Comparison of ENCODE assay signal across 13 mouse cellular contexts in genomic region chr6:108458826-108459225, GRCm38 (mm10).
DNase-seq lines count a peak whose midpoint lies in the region; ATAC-seq lines count a peak whose summit lies in the region.
"Had no signal": no experiment of that assay in that cellular context is flagged by ENCODE, and none has a peak within 500 bp of the region (broad histone marks: within the 10 kb centered on the region; RNA-seq: fewer than 3 reads in every experiment).

No protein-coding gene starts in this region.

- H3K4me2 ChIP-seq in heart, embryonic 13.5 days = no peak overlapping the region
- H3K4me2 ChIP-seq in embryonic facial prominence, embryonic 11.5 days (ENCODE audit: low read depth, low read length) = no peak overlapping the region
- no peak overlapping the region for H3K4me2 ChIP-seq in intestine, embryonic 16.5 days (ENCODE audit: low read depth, low read length)
- H3K4me2 ChIP-seq in limb, embryonic 12.5 days = no peak overlapping the region
- no peak overlapping the region for H3K4me2 ChIP-seq in midbrain, embryonic 16.5 days (ENCODE audit: low read length)
- H3K4me2 ChIP-seq: embryonic facial prominence, embryonic 13.5 days; forebrain, embryonic 15.5 days had no signal

- no peak for DNase-seq in heart, postnatal 14 days
- DNase-seq in embryonic facial prominence, embryonic 11.5 days (ENCODE audit: low spot score) = no peak
- no peak for DNase-seq in right cerebral cortex, adult 18-20 months
- DNase-seq: adrenal gland, adult 8-10 months; heart, postnatal 4 days; midbrain, embryonic 14.5 days had no signal

- no peak overlapping the region for H3K4me3 ChIP-seq in heart, embryonic 13.5 days
- no peak overlapping the region for H3K4me3 ChIP-seq in embryonic facial prominence, embryonic 11.5 days (ENCODE audit: low read depth, low read length)
- no peak overlapping the region for H3K4me3 ChIP-seq in intestine, embryonic 16.5 days (ENCODE audit: low read length)
- no peak overlapping the region for H3K4me3 ChIP-seq in limb, embryonic 12.5 days (replicated peaks)
- no peak overlapping the region for H3K4me3 ChIP-seq in midbrain, embryonic 16.5 days (ENCODE audit: low read depth, low read length)
- H3K4me3 ChIP-seq: embryonic facial prominence, embryonic 13.5 days; forebrain, embryonic 15.5 days had no signal

- peaks cover 48% of the 10 kb centered on the region for H3K4me1 ChIP-seq in heart, embryonic 13.5 days
- H3K4me1 ChIP-seq in embryonic facial prominence, embryonic 11.5 days (ENCODE audit: control insufficient read depth, insufficient read depth, low read length) = 0 out of 2 replicates have a peak, but pooled peaks cover 3% of the 10 kb centered on the region
- peaks cover 32% of the 10 kb centered on the region for H3K4me1 ChIP-seq in intestine, embryonic 16.5 days (ENCODE audit: control insufficient read depth, insufficient read depth, low read length)
- H3K4me1 ChIP-seq in limb, embryonic 12.5 days (replicated peaks) = peaks cover 60% of the 10 kb centered on the region
- H3K4me1 ChIP-seq in midbrain, embryonic 16.5 days (ENCODE audit: control insufficient read depth, insufficient read depth, low read length) = peaks cover 32% of the 10 kb centered on the region

- no peaks in the 10 kb centered on the region for H3K36me3 ChIP-seq in heart, embryonic 13.5 days
- H3K36me3 ChIP-seq in embryonic facial prominence, embryonic 11.5 days (replicated peaks; ENCODE audit: control insufficient read depth, insufficient read depth, low read depth, low read length) = no peaks in the 10 kb centered on the region
- H3K36me3 ChIP-seq in intestine, embryonic 16.5 days (ENCODE audit: control insufficient read depth, insufficient read depth, low read length) = no peaks in the 10 kb centered on the region
- H3K36me3 ChIP-seq in limb, embryonic 12.5 days = no peaks in the 10 kb centered on the region
- no peaks in the 10 kb centered on the region for H3K36me3 ChIP-seq in midbrain, embryonic 16.5 days (ENCODE audit: control insufficient read depth, insufficient read depth, low read length)
- H3K36me3 ChIP-seq: embryonic facial prominence, embryonic 13.5 days; forebrain, embryonic 15.5 days had no signal

- intact Hi-C loops in heart, postnatal 14 days (cut with DNase I) = loop anchor here (5.0 kb wide), 2 partner anchors 73 to 203 kb away; partner anchors contain the start of gene Bhlhe40

- H3K27me3 ChIP-seq in heart, embryonic 13.5 days (replicated peaks) = no peaks in the 10 kb centered on the region
- no peaks in the 10 kb centered on the region for H3K27me3 ChIP-seq in embryonic facial prominence, embryonic 11.5 days (ENCODE audit: control insufficient read depth, insufficient read depth, low read length)
- H3K27me3 ChIP-seq in intestine, embryonic 16.5 days (replicated peaks; ENCODE audit: control insufficient read depth, insufficient read depth, low read length) = no peaks in the 10 kb centered on the region
- H3K27me3 ChIP-seq in limb, embryonic 12.5 days = no peaks in the 10 kb centered on the region
- H3K27me3 ChIP-seq in midbrain, embryonic 16.5 days (ENCODE audit: control insufficient read depth, insufficient read depth, low read depth, low read length) = no peaks in the 10 kb centered on the region
- H3K27me3 ChIP-seq: CH12.LX; embryonic facial prominence, embryonic 13.5 days; forebrain, embryonic 15.5 days had no signal

- H3K9me3 ChIP-seq in heart, embryonic 13.5 days = no peaks in the 10 kb centered on the region
- no peaks in the 10 kb centered on the region for H3K9me3 ChIP-seq in embryonic facial prominence, embryonic 11.5 days (replicated peaks; ENCODE audit: control insufficient read depth, low read length)
- H3K9me3 ChIP-seq in intestine, embryonic 16.5 days (ENCODE audit: control insufficient read depth, low read length) = no peaks in the 10 kb centered on the region
- no peaks in the 10 kb centered on the region for H3K9me3 ChIP-seq in limb, embryonic 12.5 days
- H3K9me3 ChIP-seq in midbrain, embryonic 16.5 days (replicated peaks; ENCODE audit: control insufficient read depth, low read length, poor library complexity, severe bottlenecking) = no peaks in the 10 kb centered on the region
- H3K9me3 ChIP-seq: embryonic facial prominence, embryonic 13.5 days; forebrain, embryonic 15.5 days had no signal

- 83% methylated on average over 11 of the region's 11 CpGs for WGBS in heart, embryonic 13.5 days
- 91% methylated on average over 11 of the region's 11 CpGs for WGBS in embryonic facial prominence, embryonic 11.5 days
- 92% methylated on average over 11 of the region's 11 CpGs for WGBS in intestine, embryonic 16.5 days
- 81% methylated on average over 11 of the region's 11 CpGs for WGBS in limb, embryonic 12.5 days
- WGBS in midbrain, embryonic 16.5 days = 90% methylated on average over 11 of the region's 11 CpGs

- ATAC-seq in heart, embryonic 13.5 days (ENCODE audit: extremely low read depth, insufficient number of reproducible peaks, low FRiP score, low TSS enrichment) = no peak
- ATAC-seq in embryonic facial prominence, embryonic 11.5 days (replicated peaks; ENCODE audit: insufficient number of reproducible peaks, low FRiP score, low TSS enrichment, low read depth) = 0 out of 2 replicates have a peak, but pooled peaks have one; percentile 20
- 0 out of 2 replicates have a peak, but pooled peaks have one; percentile 4 for ATAC-seq in intestine, embryonic 16.5 days
- no peak for ATAC-seq in limb, embryonic 12.5 days (ENCODE audit: insufficient number of reproducible peaks, insufficient read depth, low FRiP score, low TSS enrichment, low read depth)
- no peak for ATAC-seq in midbrain, embryonic 16.5 days
- ATAC-seq: forebrain, embryonic 15.5 days had no signal

- H3K27ac ChIP-seq in heart, embryonic 13.5 days (replicated peaks) = 0 out of 2 replicates have a peak overlapping the region, but pooled peaks have one; percentile 75
- H3K27ac ChIP-seq in embryonic facial prominence, embryonic 11.5 days (replicated peaks; ENCODE audit: low read depth, low read length) = no peak overlapping the region
- H3K27ac ChIP-seq in intestine, embryonic 16.5 days (ENCODE audit: low read length) = no peak overlapping the region
- H3K27ac ChIP-seq in limb, embryonic 12.5 days = peak overlapping the region; percentile 91
- H3K27ac ChIP-seq in midbrain, embryonic 16.5 days (ENCODE audit: low read length) = no peak overlapping the region
- H3K27ac ChIP-seq: forebrain, embryonic 15.5 days had no signal

- H3K9ac ChIP-seq in heart, embryonic 13.5 days = no peak overlapping the region
- no peak overlapping the region for H3K9ac ChIP-seq in embryonic facial prominence, embryonic 11.5 days (replicated peaks; ENCODE audit: low read length)
- H3K9ac ChIP-seq in intestine, embryonic 16.5 days (ENCODE audit: low read depth, low read length) = no peak overlapping the region
- no peak overlapping the region for H3K9ac ChIP-seq in limb, embryonic 12.5 days (replicated peaks)
- H3K9ac ChIP-seq in midbrain, embryonic 16.5 days (ENCODE audit: low read depth, low read length) = no peak overlapping the region
- H3K9ac ChIP-seq: embryonic facial prominence, embryonic 13.5 days; forebrain, embryonic 15.5 days had no signal

Comparison
In these comparisons a context has a peak if more than half of its experiments do, and no peak if none do; other contexts are left out.
1. ATAC-seq: peak in embryonic facial prominence, embryonic 11.5 days (single experiment) and intestine, embryonic 16.5 days (single experiment); none in heart, embryonic 13.5 days (single experiment), limb, embryonic 12.5 days (single experiment) and midbrain, embryonic 16.5 days (single experiment).
2. H3K27ac ChIP-seq: peak in heart, embryonic 13.5 days (single experiment) and limb, embryonic 12.5 days (single experiment); none in embryonic facial prominence, embryonic 11.5 days (single experiment), intestine, embryonic 16.5 days (single experiment) and midbrain, embryonic 16.5 days (single experiment).